Mouse (Mus musculus) ES-E14 (cell line): ENCODE results near the gene Gm28051. TPM values are rescaled to one million over a fixed set of nuclear protein-coding genes. Genes with fewer than 3 reads are reported as not detected.

Source experiments
- DNase-seq: peaks from one replicate; pipeline ENCODE4 v3.0.0-alpha.2; 2013; ENCODE audit warnings: low read depth, low spot score
- H3K27ac ChIP-seq: 2 replicates; pipeline ENCODE4 v1.5.1; 2012; ENCODE audit warnings: low read depth, mild to moderate bottlenecking, low read length, moderate library complexity, mixed read lengths; ENCODE audit not compliant: poor library complexity, insufficient read depth, severe bottlenecking
- H3K36me3 ChIP-seq: 2 replicates; pipeline ENCODE4 v1.6.1; 2012; ENCODE audit warnings: mild to moderate bottlenecking, low read length, moderate library complexity, mixed read lengths; ENCODE audit not compliant: control insufficient read depth, poor library complexity, insufficient read depth, severe bottlenecking
- H3K4me1 ChIP-seq, 2 experiments: fragments of 150-350 bp in 1 of 2; sonication (generic) in 1 of 2; 2 replicates each; pipeline ENCODE4 v1.6.1; 2012; ENCODE audit warnings: low read length in 2 of 2, mild to moderate bottlenecking in 1 of 2, mixed read lengths in 1 of 2; ENCODE audit not compliant: control insufficient read depth in 2 of 2, insufficient read depth in 2 of 2, poor library complexity in 1 of 2
- H3K4me3 ChIP-seq, 2 experiments: fragments of 150-350 bp in 1 of 2; sonication (generic) in 1 of 2; 2 replicates each; pipeline ENCODE4 v1.5.1; 2012; ENCODE audit warnings: low read length in 2 of 2, low read depth in 1 of 2, mild to moderate bottlenecking in 1 of 2, mixed read lengths in 1 of 2; ENCODE audit not compliant: insufficient read depth in 1 of 2, poor library complexity in 1 of 2, severe bottlenecking in 1 of 2
- H3K9ac ChIP-seq: 2 replicates; pipeline ENCODE4 v1.6.1; 2012; ENCODE audit warnings: low read depth, mild to moderate bottlenecking, low read length, mixed read lengths; ENCODE audit not compliant: poor library complexity, insufficient read depth, severe bottlenecking
- H3K9me3 ChIP-seq: fragments of 150-350 bp; sonication (generic); 2 replicates; pipeline ENCODE4 v1.6.1; 2012; ENCODE audit warnings: low read depth, mild to moderate bottlenecking, low read length; ENCODE audit not compliant: control insufficient read depth, insufficient read depth
- CHD2 ChIP-seq: IDR thresholded peaks from 2 replicates; pipeline ENCODE4 v1.6.1; 2014; ENCODE audit warnings: mild to moderate bottlenecking, low read depth, low read length, inconsistent platforms
- HCFC1 ChIP-seq: IDR thresholded peaks from 2 replicates; pipeline ENCODE4 v1.6.1; 2012; ENCODE audit warnings: low read length, inconsistent platforms, borderline replicate concordance; ENCODE audit not compliant: insufficient read depth
- MAFK ChIP-seq: IDR thresholded peaks from 2 replicates; pipeline ENCODE4 v1.6.1; 2014; ENCODE audit warnings: mild to moderate bottlenecking, low read depth, low read length, inconsistent platforms; ENCODE audit not compliant: insufficient read depth
- ZC3H11A ChIP-seq: IDR thresholded peaks from 2 replicates; pipeline ENCODE4 v1.6.1; 2012; ENCODE audit warnings: low read depth, mild to moderate bottlenecking, inconsistent platforms, low read length, borderline replicate concordance
- ZNF384 ChIP-seq: IDR thresholded peaks from 2 replicates; pipeline ENCODE4 v1.6.1; 2012; ENCODE audit warnings: low read depth, low read length, inconsistent platforms
- in situ Hi-C, 2 experiments: fragments of 600-800 bp; cut with MboI; formaldehyde crosslinking; loops; one replicate each; pipeline ENCODE4 v1.15.1; 2025; ENCODE audit warnings: low sequenced_read_pairs in 2 of 2, inconsistent platforms in 1 of 2; ENCODE audit not compliant: unreplicated experiment in 2 of 2
- total RNA-seq: library from RNA; depleted of rRNA; stranded (reverse); fragments of 300-350 nt; gene quantifications from 2 replicates; pipeline ENCODE4 v1.2.3, GENCODE M21; 2012

The Gm28051 gene
- total RNA-seq, 1 experiment, result not detected

DNA sequence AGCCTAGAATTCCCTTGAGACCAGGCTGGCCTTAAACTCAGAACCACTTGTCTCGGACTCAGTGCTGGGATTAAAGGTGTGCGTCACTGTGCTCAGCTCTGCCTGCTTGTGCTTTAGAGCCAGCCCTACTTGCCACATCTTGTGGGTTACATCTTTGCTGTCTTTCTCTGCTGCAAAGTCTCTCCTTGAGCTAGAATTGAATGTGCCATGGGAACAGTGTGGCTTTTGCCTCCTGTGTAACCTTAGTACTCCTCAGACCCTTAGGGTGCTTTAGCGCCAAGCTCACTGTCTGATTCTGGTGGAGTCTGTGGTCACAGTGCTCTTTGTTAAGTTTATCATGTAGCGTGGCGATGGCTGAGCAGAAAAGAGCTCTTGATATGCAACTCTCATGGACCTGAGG lies 15.1 kb upstream of the Gm28051 start:
- TF ChIP-seq MAFK (no peak), CHD2 (no peak), ZC3H11A (no peak), HCFC1 (no peak), ZNF384 (no peak)
- H3K4me1 ChIP-seq, result peaks cover 0 to 2% of the 10 kb centered on the region in 2 experiments; a peak in 1 of 4 replicates
- no peak for DNase-seq
- in situ Hi-C loops, result loop anchor here in 1 of 2 experiments (25.0 kb wide), 1 partner anchor 785 kb away; the partner anchor contains the start of gene Cpsf2
- H3K4me3 ChIP-seq, result no peak overlapping the region
- H3K27ac ChIP-seq, result no peak overlapping the region
- peaks cover 71% of the 10 kb centered on the region for H3K36me3 ChIP-seq
- no peaks in the 10 kb centered on the region for H3K9me3 ChIP-seq
- H3K9ac ChIP-seq, result no peak overlapping the region

DNA sequence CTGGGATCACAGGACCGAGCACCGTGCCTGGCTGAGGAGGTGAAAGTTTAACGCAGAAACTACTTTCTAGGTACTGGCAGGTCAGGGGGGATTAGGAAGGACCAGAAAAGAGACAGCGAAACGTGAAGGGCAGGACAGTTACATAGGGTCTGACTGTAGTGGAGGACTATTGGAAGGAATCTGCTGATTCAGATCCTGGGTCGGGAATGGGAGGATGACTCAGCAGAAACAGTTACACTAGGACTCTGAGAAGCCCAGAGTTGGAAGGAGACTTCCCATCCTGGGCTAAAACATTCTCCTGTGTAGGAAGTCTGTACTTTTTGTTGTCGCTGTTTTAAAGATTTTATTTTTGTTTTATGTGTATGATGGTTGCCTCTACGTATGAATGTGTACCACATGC lies 14.0 kb upstream of the Gm28051 start:
- Histone ChIP-seq H3K9me3 (no peaks in the 10 kb centered on the region), H3K36me3 (peaks cover 67% of the 10 kb centered on the region), H3K4me1 (peaks cover 0 to 2% of the 10 kb centered on the region in 2 experiments; a peak in 1 of 4 replicates), H3K9ac (peak overlapping the region; percentile 47; the same call in 1 of the 2 replicates), H3K27ac (peak overlapping the region; percentile 83), H3K4me3 (no peak overlapping the region)
- DNase-seq, result no peak
- TF ChIP-seq MAFK, result peak; percentile 99
- no peak for TF ChIP-seq CHD2
- no peak for TF ChIP-seq ZNF384
- in situ Hi-C loops, result loop anchor here in 1 of 2 experiments (25.0 kb wide), 1 partner anchor 784 kb away; the partner anchor contains the start of gene Cpsf2

- Histone ChIP-seq H3K4me1 (peaks cover 0 to 4% of the 10 kb centered on the region in 2 experiments; a peak in 1 of 4 replicates), H3K36me3 (peaks cover 61% of the 10 kb centered on the region), H3K9ac (no peak overlapping the region), H3K27ac (no peak overlapping the region), H3K4me3 (no peak overlapping the region), H3K9me3 (no peaks in the 10 kb centered on the region)
- no peak for DNase-seq
- TF ChIP-seq CHD2 (no peak), MAFK (no peak), ZC3H11A (no peak), HCFC1 (no peak), ZNF384 (no peak)
- in situ Hi-C loops, result loop anchor here in 1 of 2 experiments (25.0 kb wide), 1 partner anchor 782 kb away; the partner anchor contains the start of gene Cpsf2
These were observed 11.4 kb upstream of the Gm28051 start for GRCm38 (mm10) chr12:102769000-102769399.

GRCm38 (mm10) chr12:102763696-102764095 lies 6.1 kb upstream of the Gm28051 start:
- no peaks in the 10 kb centered on the region for H3K9me3 ChIP-seq
- H3K9ac ChIP-seq, result no peak overlapping the region
- H3K36me3 ChIP-seq, result peaks cover 36% of the 10 kb centered on the region
- H3K4me3 ChIP-seq, result no peak overlapping the region
- DNase-seq, result no peak
- in situ Hi-C loops, result loop anchor here in 1 of 2 experiments (25.0 kb wide), 1 partner anchor 776 kb away; the partner anchor contains the start of gene Cpsf2
- H3K4me1 ChIP-seq, result peaks cover 2% of the 10 kb centered on the region in 2 experiments; a peak in 1 of 4 replicates
- TF ChIP-seq ZC3H11A, result no peak
- TF ChIP-seq MAFK, result no peak
- TF ChIP-seq CHD2, result no peak
- TF ChIP-seq ZNF384, result no peak
- TF ChIP-seq HCFC1, result no peak
- no peak overlapping the region for H3K27ac ChIP-seq

DNA sequence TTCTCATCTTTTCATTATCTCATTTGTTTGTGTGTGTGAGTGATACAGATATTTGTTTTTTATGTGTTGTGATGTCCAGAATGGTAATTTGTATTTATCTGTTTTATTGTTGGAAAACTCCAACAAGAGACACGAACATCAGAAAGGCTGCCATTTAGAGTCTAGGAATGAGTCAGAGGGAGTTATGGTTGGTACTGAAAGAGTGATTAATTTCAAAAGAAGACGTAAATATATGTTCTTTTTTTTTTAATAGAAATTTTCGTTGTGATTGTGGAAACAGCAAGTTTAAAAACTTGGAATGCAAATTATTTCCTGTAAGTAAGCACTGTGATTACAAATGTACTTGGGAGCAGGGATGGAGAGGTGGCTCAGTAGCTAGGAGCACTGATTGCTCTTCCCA lies 4.1 kb upstream of the Gm28051 start:
- in situ Hi-C loops, result loop anchor here in 1 of 2 experiments (25.0 kb wide), 1 partner anchor 774 kb away; the partner anchor contains the start of gene Cpsf2
- TF ChIP-seq HCFC1 (no peak), ZC3H11A (no peak), ZNF384 (no peak), MAFK (no peak), CHD2 (no peak)
- Histone ChIP-seq H3K9me3 (no peaks in the 10 kb centered on the region), H3K4me3 (no peak overlapping the region), H3K36me3 (peaks cover 24% of the 10 kb centered on the region), H3K4me1 (peaks cover 2% of the 10 kb centered on the region in 2 experiments; a peak in 1 of 4 replicates), H3K27ac (no peak overlapping the region), H3K9ac (no peak overlapping the region)
- DNase-seq, result no peak
